Mouse (Mus musculus) liver, embryonic 15.5 days (tissue): Measurements from ENCODE around the gene Rbmx. TPM values are rescaled to one million over a fixed set of nuclear protein-coding genes. Genes with fewer than 3 reads are reported as not detected.

Source experiments
- polyA plus RNA-seq: library from polyadenylated mRNA; unstranded; fragments of >200 nt; fragmentation: Nextera tagmentation; extraction: Ambion mirVana; gene quantifications from 2 replicates; pipeline ENCODE4 v1.2.1, GENCODE M21; 2015

Rbmx gene
- polyA plus RNA-seq, 1 experiment from 2014 or later: 24.0 TPM

Other genes with a start within 250 kb of the Rbmx start
- gene Cd40lg, start 180.9 kb downstream of the Rbmx start, polyA plus RNA-seq: not detected in 2 replicates
- gene Arhgef6, start 54.3 kb downstream of the Rbmx start, polyA plus RNA-seq: 5.5 and 5.7 TPM in 2 replicates
- gene Gm364, start 16.1 kb upstream of the Rbmx start, polyA plus RNA-seq: 0.05 TPM in 1 of 2 replicates, not detected in the other
- not detected in 2 replicates for gene Gpr101, start 110.7 kb upstream of the Rbmx start, polyA plus RNA-seq